Mouse (Mus musculus) spleen, adult 12 weeks (tissue): ENCODE measurements around the gene Suds3.

ENCODE experiments used
- DNase-seq: peaks from one replicate; pipeline ENCODE4 v3.0.0; 2022; ENCODE audit warnings: low spot score

The Suds3 gene

GRCm38 (mm10) chr5:117042661-117043060, 73.3 kb downstream of the Suds3 start:
- no peak for DNase-seq
